Mouse (Mus musculus) central nervous system, embryonic 11.5 days (tissue): ENCODE measurements around the gene Senp6. TPM values are rescaled to one million over a fixed set of nuclear protein-coding genes. Genes with fewer than 3 reads are reported as not detected.

ENCODE experiments used
- polyA plus RNA-seq: library from polyadenylated mRNA; depleted of rRNA; stranded (reverse); fragments of >200 nt; gene quantifications from 2 replicates; pipeline ENCODE4 v1.2.3, GENCODE M21; 2012; rRNA removed

The Senp6 gene
- polyA plus RNA-seq, result 100 and 180 TPM in 2 replicates

DNA sequence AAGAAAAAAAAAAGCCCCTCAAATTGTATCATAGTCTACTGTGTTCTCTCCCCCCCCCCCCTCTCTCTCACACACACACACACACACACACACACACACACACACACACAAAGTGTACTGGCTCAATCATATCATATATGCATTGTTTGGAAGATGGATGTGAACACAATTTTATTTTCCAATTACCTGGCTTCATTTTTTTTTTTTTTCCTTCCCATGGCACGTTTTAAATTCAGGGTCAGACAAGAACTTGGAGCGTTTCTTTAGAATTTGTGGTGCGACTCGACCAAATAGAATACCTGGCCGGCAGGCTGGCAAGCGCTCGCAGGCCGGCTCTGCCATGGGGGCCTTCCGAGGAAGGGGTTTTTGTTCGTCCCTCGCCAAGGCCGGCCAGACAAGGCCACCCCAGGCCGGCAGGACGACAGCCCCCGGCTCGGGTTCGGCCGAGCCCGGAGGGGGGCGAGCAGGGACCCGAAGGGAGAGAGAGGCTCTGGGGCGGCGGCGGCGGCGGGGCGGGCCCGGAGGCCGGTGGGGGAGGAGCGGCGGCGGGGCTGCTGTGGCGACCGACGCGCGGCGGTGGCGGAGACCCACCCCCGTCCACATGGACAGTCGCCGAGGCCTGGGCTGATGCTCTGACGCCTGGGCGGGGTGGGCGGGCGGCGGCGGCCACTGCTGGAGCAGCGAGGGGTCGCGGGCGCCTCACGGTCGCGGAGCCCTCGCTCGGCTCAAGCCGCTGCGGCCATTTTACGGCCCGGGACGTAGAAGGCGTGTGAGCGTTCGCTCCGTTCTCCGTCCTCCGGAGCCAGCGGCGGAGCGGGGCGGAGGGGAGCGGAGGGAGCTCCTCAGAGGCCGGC, at the start of gene Senp6:
Senp6 (plus strand) TSS at position 537 of the 854 bp plus-strand sequence.

DNA sequence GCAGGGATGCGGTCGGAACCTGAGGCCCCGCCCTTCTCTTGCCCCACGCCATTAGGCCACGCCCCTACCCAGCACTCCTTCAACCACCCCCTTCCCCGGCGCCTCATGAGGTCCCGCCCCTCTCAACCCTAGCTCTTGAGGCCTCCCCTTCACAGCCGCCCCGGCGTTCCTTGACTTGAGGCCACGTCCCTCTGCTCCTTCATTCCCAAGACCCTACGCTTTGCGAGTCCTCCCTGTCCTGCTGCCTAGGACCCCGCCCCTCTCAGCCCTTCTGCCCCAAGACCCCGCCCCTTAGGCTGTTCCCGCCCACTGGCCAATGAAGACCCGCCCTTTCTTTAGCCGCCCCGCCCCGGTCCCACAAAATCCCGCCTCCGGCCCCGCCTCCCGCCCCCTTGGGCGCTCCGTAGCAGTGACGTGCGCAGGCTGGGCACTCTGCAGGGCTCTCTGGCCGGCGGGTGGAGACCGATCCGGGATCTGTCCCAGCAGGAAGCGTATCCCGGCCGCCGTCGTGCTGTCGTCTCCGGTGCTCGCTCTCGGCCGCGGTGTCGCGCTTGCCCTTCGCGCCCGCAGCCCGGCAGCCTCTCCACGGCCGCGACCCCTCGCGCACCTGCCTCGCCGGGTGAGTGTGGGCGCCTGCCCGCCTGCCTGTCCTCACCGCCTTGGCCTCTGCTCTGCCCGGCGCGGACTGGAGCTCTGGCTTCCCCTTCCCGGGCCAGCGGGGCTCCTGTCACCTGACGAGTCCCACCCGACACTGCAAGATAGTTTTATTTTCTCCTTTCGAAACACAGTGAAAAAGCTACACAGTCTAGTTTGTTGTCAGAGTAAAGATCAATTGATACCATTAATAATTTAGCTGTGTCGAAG, 98.1 kb downstream of the Senp6 start, which contains the start of gene Myo6:
Myo6 (plus strand) TSS at position 421 of the 864 bp plus-strand sequence.

Other genes with a start within 250 kb of the Senp6 start
- gene Filip1, start 54.1 kb upstream of the Senp6 start, polyA plus RNA-seq, result 6.1 and 15.9 TPM in 2 replicates
- 9.8 and 32.3 TPM in 2 replicates for gene Myo6, start 98.1 kb downstream of the Senp6 start, polyA plus RNA-seq